Mouse (Mus musculus) gastrocnemius, adult 8-10 months (tissue): ENCODE results near the gene Mei1. TPM values are rescaled to one million over a fixed set of nuclear protein-coding genes. Genes with fewer than 3 reads are reported as not detected.
A peak's percentile ranks its signal among the peaks of the same experiment; 100 is the strongest.

Source experiments
- DNase-seq, 2 experiments: peaks; one replicate each; pipeline ENCODE4 v3.0.0; 2022; ENCODE audit warnings: low spot score in 2 of 2
- total RNA-seq, 4 experiments: library from RNA; stranded (reverse); gene quantifications; 2 replicates each; pipeline ENCODE4 v1.2.4; 2022

The Mei1 gene
- total RNA-seq, result not detected

DNA sequence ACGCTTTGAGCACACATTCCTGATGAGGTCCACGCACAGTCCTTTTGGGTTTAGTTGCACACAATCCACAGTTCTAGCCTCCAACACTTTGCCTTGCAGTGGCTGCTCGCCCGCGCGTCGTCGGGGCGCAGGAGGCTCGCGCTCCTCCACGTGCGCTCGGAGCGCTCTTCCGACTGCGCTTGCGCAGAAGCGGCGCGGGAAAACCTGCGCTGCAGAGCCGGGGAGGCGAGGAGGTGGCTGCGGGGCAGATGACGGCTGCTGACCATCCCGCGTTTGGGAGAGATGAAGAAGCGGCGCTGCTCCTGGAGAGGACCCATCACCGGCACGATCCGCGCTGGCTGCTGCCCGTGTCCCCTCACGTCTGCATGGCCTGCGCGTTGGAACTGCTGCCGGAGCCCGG, at the start of gene Mei1:
Mei1 (plus strand) TSS at position 99 of the 400 bp plus-strand sequence.
- DNase-seq, result no peak

DNA sequence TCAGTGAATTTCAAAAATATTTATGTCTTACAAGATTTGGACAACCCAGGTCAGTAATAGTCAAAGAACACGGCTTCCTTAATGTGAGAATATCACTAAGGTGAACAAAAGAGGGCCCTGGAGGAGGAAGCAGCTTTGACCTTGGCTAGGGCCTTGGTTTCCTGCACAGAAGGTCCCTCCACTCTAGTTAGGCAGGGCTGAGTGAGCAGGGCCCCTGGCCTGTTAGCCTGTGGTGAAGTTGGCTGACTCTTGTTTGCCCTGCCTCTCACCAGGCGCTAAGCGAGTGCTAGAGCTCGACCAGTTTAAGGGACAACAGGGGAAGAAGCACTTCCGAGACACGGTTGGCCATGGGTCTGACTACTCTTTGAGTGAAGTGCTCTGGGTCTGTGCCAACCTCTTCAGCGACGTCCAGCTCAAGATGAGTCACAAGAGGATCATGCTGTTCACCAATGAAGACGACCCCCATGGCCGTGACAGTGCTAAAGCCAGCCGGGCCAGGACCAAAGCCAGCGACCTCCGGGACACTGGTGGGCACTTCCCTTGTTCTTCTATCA, 47.2 kb upstream of the Mei1 start:
- DNase-seq, result no peak

DNA sequence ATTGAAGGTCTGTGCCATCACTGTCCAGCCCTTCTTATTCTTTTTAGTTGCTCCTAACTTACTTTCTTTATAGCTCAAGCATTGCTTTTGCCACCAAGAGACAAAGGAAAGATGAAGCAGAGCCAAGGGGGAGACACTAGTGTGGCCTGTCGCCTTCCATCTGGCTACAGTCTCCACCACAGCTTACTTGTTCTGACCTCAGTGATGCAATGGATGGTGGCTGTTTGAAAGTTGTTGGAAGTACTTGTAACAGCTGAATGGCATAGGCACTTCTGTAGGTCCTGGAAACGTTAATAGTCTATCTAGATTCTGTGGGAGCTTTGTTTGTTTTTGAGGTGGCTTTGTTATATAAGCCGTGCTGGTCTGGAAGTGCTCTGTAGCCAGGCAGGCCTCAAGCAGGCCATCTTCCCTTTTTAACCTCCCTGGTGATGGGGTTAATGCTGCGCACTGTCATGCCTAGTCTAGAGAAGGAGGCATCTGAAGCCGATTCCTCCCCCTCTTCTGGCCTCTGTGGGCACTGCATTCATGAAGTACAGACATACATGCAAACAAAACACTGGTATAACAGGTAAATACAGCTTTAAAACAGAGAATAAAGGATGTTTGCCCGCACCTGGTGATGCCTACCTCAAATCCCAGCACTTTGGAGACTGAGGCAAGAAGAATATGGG, 45.7 kb upstream of the Mei1 start:
- DNase-seq, result no peak

DNA sequence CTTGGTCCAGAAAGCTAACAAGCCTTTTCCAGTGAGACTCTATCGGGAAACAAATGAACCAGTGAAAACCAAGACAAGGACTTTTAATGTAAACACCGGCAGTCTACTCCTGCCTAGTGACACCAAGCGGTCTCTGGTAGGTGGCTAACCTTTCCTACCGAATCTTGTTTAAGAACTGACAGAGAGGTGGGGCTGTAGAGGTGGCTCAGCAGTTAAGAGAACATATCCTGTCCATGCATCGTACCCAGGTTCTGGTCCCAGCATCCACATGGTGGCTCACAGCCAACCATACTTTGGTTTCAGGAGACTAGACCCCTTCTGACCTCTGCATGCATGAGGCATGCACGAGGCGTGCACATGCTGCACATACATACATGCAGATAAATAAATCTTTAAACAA, 42.5 kb upstream of the Mei1 start:
- no peak for DNase-seq

DNA sequence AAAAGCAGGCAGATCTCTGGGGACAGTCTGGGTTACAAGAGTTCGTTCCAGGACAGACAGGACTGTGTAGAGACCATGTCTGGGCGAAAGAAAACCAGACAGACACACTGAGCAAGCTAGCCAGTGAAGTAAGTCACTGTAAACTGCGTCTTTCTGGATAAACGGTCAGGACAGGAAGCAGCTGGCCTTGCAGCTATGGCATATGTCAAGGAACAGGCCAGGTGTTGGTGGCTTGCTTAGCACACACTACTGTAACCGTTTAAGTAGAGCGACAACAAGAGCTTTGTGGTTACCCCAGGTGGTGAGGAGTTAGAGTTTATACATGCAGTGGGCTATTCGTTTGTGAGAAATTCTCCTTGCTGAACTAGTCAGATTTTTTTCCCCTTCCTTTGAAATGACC, 42.1 kb upstream of the Mei1 start:
- DNase-seq, result no peak

DNA sequence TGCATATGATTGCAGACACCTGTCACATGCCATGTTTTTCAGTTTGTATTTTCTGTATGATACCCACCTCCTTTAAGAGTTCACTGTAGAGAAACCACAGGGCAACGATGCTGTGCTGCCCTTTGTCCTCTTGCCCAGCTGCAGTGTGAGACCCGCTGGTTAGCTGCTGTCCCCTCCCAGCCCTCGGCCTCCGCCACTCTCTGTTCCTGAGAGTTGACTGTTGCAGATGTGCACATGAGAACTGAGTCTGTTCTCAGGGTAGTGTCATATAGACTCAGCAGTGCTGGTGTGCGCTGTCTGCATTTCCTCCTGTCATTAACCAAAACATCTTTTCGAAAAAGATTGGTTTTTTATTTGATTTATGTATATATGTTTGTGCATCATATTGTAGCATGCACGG, 37.4 kb upstream of the Mei1 start:
- no peak for DNase-seq

DNA sequence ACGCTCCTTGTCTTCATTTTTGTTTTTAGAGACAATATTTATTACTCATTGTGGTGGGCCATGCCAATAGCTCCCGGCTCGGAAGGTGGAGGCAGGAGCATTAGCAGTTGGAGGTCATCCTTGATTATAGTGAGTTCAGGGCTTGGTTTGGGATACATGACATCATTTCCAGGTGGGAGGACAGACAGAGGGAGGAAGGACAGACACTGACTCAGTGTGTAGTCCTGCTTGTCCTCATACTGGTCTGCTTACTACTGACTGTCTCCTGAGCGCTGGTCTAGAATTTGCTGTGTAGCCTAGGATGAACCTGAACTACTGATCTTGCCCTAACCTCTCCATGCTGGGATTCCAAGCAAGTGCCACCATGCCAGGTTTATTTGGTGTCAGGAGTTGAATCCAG, 36.0 kb upstream of the Mei1 start, which contains the start of gene Desi1:
Desi1 (minus strand) TSS at position 101 of the 400 bp plus-strand sequence.
- DNase-seq, result no peak

DNA sequence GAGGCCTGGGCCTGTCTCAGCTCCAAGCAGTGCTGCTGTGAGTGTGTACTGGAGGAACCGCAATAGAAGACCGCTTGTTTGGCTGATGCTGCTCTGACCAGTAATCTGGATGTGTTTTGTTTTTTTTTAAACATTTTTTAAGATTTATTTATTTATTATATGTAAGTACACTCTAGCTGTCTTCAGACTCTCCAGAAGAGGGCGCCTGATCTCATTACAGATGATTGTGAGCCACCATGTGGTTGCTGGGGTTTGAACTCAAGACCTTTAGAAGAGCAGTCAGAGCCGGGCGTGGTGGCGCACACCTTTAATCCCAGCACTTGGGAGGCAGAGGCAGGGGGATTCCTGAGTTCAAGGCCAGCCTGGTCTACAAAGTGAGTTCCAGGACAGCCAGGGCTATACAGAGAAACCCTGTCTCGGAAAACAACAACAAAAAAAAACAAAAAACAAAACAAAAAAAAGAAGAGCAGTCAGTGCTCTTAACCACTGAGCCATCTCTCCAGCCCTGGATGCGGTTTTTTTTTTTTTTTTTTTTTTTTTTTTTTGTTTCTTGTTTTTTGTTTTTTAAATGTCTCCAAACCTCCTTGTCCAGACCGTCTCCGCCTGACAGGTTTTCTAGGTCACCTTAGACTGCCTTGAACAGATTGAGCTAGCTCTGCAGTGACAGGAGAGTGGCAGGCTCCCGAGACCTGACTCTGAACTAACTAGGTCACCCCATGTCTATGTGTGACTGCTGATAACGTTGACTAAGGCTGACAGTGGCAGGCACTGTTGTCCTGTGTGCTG, 33.7 kb upstream of the Mei1 start:
- DNase-seq, result no peak

DNA sequence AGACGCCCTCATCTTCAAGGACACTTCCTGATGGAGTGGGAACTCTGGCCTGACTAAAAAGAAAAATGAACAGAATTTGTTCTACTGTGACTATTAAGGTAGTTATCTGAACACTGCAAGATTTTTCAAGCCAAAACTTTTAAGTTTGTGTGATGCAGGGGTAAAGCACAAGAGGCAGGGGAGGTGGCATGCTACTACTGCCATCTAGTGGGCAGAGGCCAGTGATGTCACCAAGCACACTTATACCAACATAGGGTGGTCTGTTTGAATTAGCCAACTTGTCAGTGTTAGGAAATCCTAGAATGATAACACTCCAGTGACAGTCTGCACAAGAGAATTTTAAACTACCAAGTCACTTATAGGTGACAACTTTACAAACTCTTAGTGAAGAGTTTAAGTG, 29.1 kb upstream of the Mei1 start:
- DNase-seq, result no peak

DNA sequence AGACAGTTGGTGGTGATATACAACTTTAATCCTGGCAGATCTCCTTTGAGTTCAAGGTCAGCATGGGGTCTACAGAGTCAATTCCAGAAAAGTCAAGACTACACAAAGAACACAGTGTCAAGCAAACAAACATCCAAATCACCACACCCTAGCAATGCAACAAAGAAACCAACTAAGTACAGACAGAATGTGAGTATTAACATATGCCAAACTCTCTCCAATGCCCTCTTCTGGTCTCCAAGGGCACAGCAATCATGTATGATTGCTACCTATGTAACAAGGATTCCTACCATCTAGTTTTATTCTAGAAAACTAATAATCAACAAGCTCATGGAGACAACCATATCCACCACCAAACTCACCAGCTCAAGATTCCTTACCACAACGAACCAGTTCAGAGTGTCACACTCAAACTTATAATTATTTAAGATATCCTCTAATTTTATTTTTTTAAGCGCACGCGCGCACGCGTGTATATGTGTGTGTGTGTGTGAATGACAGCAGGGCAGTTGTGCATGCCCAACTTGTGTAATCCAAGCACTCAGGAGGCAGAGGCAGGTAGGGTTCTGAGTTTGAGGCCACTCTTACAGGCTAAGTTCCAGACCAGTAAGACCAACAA, 25.5 kb upstream of the Mei1 start:
- no peak for DNase-seq

DNA sequence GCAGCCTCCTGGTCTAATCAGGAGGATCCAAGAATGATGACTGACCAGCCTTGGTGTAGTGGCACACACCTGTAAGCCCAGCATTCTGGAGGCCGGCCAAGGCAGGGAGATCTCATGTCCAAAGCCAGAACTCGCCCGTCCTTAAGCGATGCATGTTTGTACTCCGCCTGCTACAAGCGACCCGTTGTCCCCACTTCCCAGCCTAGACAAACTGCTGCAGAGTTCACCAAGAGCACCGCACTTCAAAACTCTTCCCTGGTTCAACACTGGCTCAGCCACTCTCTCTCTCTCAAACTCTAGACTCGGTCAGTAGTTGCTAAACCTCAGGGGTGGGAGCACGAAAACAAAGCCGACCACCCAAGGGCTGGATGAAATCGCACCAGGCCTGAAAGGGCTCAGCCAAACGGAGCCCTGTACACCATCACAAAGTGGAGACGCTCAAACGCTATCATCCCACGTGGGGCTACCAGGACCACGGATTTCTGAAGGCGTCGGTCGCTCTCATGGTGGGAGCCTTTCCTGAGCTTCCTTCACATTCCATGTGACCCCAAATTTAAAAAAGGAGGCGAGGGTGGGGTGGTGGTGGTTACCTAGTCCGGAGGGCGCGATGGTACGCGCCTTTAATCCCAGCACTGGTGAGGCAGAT, 23.4 kb upstream of the Mei1 start:
- DNase-seq, result no peak

DNA sequence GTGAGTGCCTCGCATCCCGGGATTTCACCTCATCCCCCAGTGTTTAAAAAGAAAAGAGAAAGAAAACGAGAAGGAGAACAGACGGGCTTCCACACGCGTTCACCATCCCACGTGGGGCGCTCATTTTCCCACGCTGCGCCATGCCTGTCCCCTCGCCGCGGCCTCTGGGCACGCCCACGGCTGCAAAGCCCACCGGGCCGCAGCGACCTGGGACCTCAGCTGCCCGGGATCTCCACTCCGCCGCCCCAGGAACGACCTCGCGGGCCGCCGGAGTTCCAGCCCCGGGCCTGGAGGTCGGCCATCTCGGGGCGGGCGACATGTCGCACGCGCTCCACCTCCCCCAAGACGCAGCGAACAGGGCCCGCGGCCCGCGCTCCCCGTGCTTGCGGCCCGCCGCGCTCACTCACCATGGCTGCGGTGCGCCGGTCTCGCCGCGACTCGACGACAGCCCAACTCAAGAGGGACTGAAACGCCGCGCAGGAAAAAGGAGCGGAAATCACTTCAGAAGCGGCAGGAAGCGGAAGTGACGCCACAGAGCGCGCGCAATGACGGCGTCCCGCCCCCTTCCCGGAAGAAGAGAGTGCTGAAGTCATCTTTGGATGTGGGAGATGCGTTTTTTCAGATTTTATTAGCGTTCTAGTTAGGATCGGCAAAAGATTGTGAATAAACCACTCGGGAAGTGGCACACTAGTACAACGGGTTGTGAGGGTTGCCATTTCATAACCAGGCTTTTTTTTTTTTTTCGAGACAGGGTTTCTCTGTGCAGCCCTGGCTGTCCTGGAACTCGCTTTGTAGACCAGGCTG, 22.5 kb upstream of the Mei1 start, which contains the start of gene Snu13:
Snu13 (minus strand) TSS at position 519 of the 804 bp plus-strand sequence.
- DNase-seq, result peak; percentile 78 to 82

DNA sequence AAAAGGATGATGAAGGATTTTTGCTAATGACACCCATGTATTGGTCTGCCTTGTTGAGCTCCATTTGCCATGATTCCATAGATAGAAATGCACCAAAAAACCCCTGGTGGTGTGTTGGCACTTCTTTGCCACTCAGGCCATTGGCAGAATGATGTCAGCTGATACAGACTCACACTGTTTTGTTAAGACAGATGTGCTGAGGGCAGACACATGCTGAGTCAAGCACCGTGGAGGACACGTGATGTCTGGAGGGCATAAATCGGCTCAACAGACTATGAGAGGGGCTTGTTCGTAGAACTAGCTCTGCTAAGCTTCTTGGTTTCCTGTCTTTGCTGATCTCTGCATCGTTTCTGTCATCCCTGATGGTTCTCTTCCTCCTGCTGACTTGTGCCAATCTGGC, 17.3 kb upstream of the Mei1 start:
- DNase-seq, result no peak

DNA sequence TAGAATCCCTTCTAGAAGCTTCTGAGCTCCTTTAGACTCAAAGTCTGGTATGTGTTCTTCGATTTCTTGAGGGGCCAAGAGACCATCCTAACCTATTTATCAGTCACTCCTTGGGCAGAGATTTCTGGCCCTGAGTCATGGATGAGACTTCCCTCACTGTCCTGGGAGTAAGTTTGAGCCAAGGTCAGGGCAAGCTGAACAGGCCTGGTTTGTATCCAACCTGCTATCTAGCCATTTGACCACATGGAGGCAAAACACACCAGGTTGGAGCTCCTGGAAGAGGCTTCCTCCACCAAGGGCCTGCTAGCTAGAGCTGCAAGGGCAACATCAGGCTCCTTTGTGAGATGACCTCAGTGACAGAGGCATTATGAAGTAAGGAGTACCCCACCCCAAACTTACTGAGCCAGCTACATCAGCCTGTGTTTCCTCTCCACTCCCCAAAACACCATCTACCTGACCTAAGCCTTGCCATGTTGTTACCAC, 11.0 kb upstream of the Mei1 start, which contains the start of gene 4930407I10Rik:
4930407I10Rik (plus strand) TSS at position 433 of the 483 bp plus-strand sequence.
- no peak for DNase-seq

DNA sequence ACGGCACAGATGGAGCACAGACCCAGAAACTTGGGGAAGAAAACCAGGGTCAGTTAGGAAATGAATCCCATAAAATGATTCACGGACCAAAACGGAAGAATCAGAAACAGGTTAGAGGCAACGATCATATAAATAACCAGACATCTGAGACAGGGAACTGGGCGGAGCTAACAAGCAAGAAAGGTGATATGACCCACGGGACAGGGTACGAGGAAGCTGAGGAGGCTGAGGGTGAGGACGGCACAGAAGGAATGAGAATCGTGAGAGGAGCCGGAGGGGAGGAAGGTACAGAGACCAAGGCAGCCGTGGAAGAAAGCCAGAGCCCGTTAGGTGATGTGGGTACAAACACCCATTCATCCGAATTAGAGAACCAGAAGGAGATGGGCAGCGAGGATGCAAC, 5.9 kb upstream of the Mei1 start:
- DNase-seq, result no peak

DNA sequence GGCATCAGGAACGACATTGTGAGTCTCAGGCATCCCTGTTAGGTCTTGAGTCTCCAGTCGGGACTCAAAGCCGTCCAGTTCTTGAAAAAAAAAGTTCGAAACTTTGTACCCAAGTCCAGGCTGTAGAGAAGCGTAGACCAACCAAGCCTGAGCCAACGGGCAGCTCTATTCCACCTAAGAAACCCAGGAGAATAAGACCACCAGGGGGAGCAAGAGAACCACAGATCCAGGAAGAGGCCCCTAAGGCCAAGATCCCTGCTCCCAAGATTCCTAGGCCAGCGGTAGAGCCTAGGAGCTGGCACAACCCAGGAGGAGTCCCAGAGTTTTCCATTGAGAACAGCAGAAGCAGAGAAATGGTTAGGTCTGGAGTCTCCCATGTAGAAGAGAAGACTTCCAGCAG, 4.3 kb upstream of the Mei1 start:
- DNase-seq, result peak; percentile 33 to 46

DNA sequence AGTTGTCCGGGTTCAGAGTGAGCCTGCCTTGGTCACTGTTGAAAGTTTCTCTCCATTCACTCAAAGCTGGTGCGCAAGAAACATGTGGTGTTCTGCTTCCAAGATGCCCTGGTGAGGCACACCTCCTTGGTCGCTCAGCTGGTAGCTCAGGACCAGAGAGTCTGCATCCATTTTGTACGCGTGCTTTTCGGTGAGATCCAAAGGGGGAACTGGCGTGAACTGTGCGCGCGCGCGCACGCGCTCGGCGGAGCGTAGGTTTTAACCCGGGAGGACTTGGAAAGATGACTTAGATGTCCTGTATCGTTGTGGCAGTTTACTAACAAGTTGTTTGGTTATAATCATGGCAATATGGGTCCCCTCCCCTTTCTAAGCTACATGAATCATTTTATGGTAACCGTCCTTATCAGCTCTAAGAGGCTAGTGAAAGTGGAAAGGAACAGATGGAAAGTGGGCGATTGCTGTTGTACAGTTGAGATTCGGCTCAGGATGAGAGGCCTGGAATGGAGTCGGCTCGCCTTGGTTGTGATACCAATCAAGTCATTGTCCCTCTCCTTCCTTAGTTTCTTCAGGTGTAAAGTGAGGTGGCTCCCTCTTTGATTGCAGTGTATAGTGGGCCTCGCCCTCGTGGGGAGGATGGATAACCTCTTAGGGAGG, 2.1 kb downstream of the Mei1 start:
- no peak for DNase-seq

DNA sequence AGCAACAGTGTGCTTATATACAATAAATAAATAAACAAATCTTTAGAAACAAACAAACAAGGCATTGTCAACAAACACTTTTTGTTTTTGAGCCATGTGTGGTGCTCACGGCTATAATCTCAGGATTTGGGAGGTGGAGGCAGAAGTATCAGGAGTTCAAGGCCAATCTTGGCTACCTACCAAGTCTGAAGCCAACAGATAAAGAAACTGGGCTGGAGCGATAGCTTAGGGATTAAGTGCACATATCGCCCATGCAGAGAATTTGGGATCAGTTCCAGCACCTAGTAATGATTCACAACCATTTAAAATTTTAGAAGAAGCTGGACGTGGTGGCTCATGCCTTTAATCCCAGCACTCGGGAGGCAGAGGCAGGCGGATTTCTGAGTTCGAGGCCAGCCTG, 3.7 kb downstream of the Mei1 start:
- DNase-seq, result no peak

DNA sequence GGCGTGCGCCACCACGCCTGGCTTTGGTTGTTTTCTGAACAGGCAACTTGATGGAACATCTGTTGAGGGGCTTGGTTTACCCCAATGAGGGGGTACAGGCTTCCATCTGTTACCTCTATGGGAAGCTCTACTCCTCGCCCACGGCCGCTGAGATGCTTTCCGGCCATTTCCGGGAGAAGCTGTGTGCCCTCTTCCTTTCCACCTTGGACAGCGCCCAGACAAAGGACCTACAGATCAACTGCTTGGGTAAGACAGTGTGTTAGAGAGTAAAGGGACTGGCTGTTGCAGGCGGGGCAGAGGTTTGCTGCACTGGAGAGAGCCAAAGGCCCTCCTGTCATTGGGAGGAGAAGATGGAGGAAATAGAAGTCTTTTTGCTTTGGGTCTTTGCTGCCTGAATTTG, 10.1 kb downstream of the Mei1 start:
- no peak for DNase-seq

DNA sequence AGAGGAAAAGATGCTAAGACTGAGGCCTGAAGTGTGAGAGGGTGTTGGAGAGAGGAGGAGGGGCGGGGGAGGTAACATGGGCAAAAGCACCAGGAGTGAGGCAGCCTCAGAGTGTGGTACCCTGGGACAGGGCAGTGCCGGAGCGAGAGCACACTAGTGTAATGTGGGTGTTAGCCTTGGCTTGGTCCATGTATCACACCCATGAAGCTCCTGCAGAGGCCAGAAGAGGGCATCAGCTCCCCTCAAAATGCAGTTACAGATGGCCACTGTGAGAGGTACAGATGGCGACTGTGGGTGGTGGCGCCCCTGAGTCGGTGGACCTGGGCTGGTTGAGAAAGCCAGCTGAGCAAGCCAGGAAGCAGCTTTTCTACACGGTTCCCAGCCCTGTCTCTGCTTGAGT, 11.4 kb downstream of the Mei1 start:
- DNase-seq, result peak; percentile 11 to 18
